Mouse (Mus musculus): ENCODE results near the gene Paqr9.

Gene Paqr9

GRCm38 (mm10) chr9:95578366-95578895 lies 19.0 kb downstream of the Paqr9 start:
- DNase-seq (ENCODE audit: low spot score), result no peak

GRCm38 (mm10) chr9:95581021-95581757 lies 21.7 kb downstream of the Paqr9 start:
- no peak for DNase-seq (ENCODE audit: low spot score)

- DNase-seq (ENCODE audit: low spot score), result no peak
These were observed 22.5 kb downstream of the Paqr9 start for GRCm38 (mm10) chr9:95581758-95582515.

- no peak for DNase-seq (ENCODE audit: low spot score)
These were observed 23.1 kb downstream of the Paqr9 start for GRCm38 (mm10) chr9:95582555-95582954.

- DNase-seq (ENCODE audit: low spot score), result no peak
These were observed 26.6 kb downstream of the Paqr9 start for GRCm38 (mm10) chr9:95586046-95586445.

GRCm38 (mm10) chr9:95588070-95588469 lies 28.6 kb downstream of the Paqr9 start:
- no peak for DNase-seq (ENCODE audit: low spot score)

GRCm38 (mm10) chr9:95594291-95594690 lies 34.8 kb downstream of the Paqr9 start:
- DNase-seq (ENCODE audit: low spot score), result no peak

GRCm38 (mm10) chr9:95597466-95598178 lies 38.2 kb downstream of the Paqr9 start:
- DNase-seq (ENCODE audit: low spot score), result no peak

- no peak for DNase-seq (ENCODE audit: low spot score)
These were observed 38.8 kb downstream of the Paqr9 start for GRCm38 (mm10) chr9:95598179-95598721.

- no peak for DNase-seq (ENCODE audit: low spot score)
These were observed 39.9 kb downstream of the Paqr9 start for GRCm38 (mm10) chr9:95599399-95599798.

GRCm38 (mm10) chr9:95602849-95603248 lies 43.4 kb downstream of the Paqr9 start:
- DNase-seq (ENCODE audit: low spot score), result no peak

GRCm38 (mm10) chr9:95603316-95603715 lies 43.9 kb downstream of the Paqr9 start:
- DNase-seq (ENCODE audit: low spot score), result no peak

GRCm38 (mm10) chr9:95607196-95607595 lies 47.7 kb downstream of the Paqr9 start:
- no peak for DNase-seq (ENCODE audit: low spot score)

GRCm38 (mm10) chr9:95612246-95612768 lies 52.9 kb downstream of the Paqr9 start:
- no peak for DNase-seq (ENCODE audit: low spot score)

- no peak for DNase-seq (ENCODE audit: low spot score)
These were observed 54.1 kb downstream of the Paqr9 start for GRCm38 (mm10) chr9:95613426-95614127.

GRCm38 (mm10) chr9:95614861-95615615 lies 55.6 kb downstream of the Paqr9 start:
- DNase-seq (ENCODE audit: low spot score), result no peak

GRCm38 (mm10) chr9:95615961-95616360 lies 56.5 kb downstream of the Paqr9 start:
- no peak for DNase-seq (ENCODE audit: low spot score)
